Mouse (Mus musculus) thymus, postnatal 36 days (tissue): ENCODE results near the gene Opa3.

Experiments
- DNase-seq, 2 experiments: peaks; one replicate each; pipeline ENCODE4 v3.0.0; 2022; ENCODE audit warnings: mixed read lengths in 2 of 2

Opa3 gene

DNA sequence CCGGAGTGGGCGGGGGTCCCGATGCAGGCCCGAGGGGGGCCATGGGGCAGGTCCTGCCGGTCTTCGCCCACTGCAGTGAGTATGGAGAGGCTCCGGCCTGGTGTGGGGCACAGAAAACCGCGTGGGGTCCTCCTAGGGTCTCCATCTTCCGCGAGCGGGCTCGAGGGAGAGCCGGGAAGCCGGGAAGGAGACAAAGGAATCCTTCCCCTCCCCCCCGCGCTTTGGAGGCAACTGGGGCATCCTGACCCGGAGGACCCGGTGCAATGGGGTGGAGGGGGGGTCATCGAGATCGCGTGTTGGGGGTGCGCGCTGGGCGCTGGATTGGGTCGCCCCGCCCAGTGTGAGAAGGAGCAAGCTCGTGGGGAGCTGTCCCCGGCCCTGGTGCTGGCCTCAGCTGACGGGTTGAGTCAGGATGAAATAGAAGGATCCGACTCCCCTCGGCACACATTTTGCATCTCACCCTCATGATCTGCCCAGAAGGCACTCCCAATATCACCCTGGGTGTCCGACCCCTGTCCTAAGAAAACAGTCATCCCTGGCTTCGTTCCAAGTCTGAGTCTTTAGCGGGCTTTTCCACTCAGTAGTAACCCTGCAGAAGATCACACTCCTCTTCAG lies 54.8 kb downstream of the Opa3 start:
- peak in 1 of 2 experiments; percentile 48 for DNase-seq

DNA sequence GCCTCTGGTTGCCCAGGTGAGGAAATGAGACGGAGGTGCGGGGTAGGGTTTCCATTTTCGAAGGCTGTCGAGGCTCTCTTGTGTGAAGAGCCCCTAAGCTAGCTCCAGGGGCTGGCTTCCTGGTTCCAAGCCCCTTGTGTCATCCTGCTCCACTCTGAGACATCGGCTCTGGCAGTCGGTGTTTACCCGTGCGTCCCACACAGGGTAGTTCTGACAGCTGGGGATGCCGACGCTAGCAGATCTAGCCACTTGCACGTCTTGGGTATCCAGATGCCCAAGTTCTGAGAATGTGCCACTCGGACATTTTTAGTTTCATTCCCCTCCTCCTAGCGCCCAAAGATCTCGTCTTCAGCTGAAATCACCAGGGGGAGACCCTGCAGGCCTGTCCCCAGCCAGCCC lies 55.3 kb downstream of the Opa3 start:
- DNase-seq = no peak

DNA sequence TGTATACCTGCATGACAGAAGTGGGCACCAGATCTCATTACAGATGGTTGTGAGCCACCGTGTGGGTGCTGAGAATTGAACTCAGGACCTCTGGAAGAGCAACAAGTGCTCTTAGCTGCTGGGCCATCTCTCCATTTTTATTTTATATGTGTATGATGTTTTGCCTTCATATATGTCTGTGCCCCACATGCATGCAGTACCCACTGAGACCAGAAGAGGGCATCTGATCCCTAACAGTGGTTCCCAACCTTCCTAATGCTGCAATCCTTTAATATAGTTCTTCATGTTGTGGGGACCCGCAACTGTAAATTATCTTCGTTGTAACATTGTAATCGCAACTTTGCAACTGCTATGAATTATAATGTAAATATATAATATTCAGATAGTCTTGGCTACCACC lies 56.6 kb downstream of the Opa3 start:
- peak; percentile 42 to 55 for DNase-seq

DNA sequence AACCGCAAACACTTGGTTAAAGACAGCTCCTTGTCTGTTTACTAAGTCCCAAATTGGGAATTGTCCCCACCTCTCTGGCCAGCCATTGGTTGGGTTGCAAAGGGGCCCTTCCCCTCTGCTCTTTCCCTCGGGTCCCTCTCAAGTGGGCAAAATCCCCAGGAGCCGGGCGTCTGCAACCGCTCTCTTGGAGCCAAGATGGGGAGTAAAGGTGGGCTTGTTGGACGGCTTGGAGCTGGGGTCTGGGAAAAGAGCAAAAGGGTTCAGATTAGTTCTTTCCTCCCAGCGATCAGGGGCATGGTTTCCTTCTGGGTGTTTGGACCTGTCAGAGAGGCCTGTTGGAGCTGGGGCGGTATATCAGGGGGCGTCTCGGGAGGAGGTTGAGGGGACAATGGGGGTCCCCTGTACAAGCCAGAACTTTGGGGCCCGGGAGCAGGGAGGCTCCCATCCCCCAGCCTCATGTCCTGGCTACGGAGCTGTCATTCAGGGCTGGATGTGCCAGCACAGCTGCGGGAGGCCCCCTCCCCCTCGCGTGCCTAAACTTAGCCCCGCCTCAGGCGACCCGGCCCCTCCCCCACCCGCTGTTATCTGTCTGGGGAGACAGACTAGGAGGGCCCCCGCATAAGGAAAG lies 62.9 kb downstream of the Opa3 start:
- peak in 1 of 2 experiments; percentile 21 for DNase-seq

DNA sequence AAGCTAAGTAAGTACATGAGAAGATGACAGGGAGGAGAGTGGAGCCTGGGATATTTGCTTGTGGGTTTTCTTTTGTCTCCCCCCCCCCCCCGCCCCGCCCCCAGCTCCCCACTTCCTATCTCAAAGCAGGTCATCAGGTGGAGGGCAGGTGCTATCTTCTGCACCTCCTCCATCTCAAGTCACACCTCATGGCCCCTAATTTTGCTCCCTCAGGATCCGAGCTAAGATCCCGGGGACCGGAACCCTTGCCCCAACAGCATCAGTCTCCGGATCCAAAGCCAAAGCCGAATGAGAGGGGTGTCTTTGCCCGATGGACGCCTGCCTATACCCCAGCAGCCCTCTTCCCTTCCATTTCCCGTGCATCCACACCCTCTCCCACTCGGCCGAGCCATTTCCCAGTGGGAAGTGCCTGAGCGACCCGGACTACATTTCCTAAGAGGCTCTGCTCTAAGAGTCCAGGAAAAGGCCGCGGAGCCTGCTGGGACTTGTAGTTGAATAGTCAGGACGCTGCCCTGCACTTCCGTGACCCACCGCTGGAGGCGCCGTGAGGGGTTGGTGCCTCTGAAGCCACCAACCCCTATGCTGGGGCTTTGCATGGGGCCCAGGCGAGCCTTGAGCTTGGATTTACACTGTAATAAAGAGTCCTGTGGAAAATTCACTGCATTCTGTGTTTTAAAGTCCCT lies 67.5 kb downstream of the Opa3 start:
- DNase-seq = peak; percentile 91 to 96

DNA sequence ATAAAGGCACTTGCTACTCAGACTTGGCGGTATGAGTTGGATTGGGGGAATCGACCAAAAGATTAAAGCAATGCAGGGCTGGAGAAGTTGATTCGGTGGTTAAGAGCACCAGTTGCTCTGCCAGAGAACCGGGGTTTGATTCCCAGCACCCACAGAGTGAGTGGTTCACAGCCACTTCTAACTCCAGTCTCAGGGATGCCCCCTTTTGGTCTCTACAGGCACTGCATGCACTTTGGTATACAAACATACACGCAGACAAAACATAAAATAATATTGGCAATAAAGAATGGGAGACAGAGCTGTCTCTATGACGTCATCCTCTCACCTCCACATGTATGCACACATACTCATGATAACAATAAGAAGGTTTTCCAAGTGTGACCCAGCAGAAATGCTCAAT lies 68.9 kb downstream of the Opa3 start:
- no peak for DNase-seq

DNA sequence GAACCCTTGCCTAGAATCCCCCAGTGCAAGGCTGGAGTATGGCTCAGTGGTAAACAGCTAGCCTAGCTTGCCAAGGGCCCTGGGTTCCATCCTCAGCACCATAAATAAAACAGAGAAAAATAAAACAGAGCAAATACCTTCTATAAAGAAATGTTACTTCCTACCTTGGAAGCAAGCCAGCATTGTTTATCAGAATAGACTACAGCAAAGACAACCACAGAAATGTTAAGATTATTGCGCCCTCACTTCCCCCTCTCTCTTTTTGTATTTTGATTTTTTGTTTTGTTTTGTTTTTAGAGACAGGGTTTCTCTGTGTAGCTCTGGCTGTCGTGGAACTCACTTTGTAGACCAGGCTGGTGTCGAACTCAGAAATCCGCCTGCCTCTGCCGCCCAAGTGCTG lies 69.7 kb downstream of the Opa3 start:
- no peak for DNase-seq

DNA sequence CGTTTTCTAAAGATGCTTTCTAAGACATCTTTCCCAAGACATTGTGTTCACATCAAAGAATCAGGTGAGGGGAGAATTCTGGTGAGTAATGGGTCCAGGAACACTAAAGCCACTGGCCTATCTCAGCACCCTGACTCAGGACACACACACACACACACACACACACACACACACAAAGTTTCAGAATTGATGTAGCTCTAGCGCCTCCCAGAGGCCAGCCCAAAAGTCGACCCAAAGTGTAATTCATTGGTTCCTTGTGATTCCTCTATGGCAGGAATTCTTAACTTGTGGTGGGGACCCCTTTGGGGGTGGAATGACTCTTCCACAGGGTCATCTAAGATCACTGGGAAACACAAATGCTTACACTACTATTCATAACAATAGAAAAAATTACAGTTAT lies 71.1 kb downstream of the Opa3 start:
- no peak for DNase-seq

DNA sequence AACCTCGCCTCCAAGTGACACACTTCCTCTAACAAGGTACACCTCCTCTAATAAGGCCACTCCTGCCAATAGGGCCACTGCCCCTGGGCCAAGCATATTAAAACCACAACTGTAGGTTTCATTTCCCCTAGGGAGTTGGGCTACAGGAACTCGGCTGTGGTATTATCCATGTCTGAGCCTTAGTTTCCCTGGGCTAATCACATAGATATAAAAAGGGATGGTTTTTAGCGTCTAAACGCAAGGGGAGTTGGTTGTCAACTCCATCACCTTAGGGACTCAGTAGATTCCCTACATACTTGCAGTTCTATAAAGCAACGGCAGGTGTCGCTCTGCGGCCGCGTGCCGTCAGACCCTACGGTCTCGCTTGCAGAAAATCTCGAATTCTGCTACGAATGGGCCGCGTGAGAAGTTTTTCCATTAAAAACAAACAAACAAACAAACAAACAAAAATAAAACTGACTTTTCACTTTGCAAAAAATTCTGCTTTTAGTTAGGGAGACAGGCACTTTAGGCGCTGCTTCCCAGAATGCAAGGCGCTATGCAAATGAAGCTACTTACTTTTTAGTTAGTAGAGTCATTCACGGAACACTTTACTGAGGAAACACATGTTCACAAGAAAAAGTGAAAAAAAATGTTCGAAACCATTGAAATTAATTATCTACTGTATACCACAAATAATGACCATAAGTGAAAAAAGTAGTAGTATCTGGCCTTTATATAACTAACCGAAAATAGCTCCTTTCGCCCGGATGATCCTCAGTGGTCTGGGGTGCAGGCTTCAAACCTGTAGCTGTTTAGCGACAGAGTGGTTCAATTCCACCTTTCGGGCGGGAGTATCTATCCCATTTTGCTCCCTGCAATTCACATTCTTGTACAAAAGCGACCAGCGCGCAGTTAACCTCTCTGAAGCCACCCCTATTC lies 72.6 kb downstream of the Opa3 start:
- peak; percentile 71 to 75 for DNase-seq

DNA sequence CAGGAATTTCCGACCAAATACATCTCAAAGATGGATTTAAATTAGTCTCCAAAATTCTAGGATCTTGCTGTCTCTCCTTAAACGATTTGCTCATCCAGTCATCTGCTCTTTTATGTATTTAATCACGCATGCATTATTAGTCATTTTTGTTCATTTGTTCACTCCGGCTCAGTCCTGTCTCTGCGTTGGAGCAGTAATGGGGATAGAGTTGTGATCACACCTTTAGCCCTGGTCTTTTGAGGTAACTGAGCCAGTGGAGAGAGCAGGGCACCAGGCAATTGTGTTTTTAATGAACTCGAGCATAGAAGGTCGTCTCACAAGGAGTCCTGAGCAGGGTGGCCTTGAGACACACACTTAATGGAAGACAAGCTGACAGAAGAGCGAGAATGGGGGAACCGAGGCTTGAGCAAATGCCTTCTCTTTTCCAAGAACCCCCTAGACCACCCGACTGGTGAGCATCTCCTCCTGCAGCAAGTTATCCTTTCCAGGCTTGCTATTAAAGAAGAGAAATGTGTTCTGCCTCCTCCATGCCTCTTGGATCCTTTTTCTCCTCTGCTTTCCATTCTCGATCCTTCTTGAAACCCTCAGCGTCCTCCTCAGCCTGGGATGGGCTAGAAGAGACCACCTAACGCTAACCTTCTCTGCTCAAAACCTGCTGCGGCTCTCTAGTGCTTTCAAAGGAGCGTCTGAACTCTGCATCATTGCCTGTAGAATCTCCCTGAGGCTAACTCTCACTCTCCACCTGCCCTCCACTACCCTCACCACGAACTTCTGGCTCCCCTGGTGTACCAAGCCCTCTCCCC lies 73.5 kb downstream of the Opa3 start:
- DNase-seq = no peak

DNA sequence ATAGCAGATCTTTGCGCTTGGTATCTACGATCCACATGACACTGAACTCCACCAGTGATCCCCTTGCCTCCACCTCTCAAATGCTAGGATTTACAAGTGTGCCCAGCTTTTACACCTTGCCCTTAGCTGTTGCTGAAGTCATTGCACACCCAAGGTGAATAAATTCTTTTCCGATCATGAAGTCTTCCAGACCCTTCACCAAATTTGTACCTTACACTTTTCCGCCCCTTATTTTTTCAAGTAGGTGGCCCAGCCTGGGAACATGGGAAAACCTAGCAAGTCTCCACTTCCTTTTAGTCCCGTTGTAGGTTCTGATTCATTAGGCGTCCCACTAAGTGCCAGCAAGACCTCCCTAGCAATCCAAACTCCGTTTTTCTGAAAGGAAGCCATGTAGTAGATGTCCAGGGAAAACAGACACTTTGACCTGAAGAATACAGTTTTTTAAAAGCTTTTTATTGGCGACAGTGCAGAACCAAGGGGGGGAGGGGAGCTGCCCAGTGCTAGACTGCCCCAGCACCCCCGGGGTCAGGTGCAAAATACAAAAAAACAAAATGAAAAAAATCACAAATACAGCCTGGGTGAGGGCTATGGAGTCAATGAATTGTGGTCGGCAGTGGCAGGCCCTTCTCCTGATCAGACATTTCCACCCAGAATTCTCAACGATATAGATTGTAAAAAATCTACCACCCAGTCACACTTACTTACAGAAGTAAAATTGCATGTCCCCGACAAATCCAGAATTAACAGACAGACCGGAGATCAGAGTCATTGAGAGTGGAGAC lies 74.3 kb downstream of the Opa3 start:
- DNase-seq = no peak

DNA sequence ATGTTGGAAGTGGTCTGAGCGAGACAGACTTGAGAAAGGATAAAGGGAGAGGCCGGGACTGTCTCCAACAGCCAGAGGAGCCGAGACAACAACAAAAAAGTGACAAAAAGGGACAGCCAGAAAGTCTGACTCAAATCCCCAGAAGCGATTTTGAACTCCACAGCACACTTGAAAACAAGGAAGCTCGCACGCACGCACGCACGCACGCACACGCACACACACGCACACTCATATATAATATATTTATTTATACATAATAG lies 74.8 kb downstream of the Opa3 start:
- DNase-seq = no peak

DNA sequence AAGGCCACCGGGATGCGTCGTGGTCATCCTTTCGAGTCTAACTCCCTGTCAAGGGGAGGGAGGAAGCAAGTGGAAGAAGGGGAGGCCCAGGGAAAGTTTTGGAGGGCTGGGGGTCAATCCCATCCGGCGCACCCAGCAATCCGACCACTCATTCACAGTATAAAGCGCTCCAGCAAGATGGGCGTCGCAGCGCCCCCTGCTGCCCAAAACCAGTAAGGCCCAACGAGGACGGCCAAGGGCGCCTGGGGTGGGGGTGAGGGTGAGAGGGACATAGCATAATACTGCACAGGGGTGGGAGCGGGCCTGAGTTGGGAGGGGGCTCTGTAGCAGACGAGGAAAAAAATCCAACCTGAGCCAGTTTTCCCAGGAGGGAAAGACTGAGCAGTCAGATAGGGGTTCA lies 75.6 kb downstream of the Opa3 start:
- DNase-seq = peak; percentile 76 to 78

DNA sequence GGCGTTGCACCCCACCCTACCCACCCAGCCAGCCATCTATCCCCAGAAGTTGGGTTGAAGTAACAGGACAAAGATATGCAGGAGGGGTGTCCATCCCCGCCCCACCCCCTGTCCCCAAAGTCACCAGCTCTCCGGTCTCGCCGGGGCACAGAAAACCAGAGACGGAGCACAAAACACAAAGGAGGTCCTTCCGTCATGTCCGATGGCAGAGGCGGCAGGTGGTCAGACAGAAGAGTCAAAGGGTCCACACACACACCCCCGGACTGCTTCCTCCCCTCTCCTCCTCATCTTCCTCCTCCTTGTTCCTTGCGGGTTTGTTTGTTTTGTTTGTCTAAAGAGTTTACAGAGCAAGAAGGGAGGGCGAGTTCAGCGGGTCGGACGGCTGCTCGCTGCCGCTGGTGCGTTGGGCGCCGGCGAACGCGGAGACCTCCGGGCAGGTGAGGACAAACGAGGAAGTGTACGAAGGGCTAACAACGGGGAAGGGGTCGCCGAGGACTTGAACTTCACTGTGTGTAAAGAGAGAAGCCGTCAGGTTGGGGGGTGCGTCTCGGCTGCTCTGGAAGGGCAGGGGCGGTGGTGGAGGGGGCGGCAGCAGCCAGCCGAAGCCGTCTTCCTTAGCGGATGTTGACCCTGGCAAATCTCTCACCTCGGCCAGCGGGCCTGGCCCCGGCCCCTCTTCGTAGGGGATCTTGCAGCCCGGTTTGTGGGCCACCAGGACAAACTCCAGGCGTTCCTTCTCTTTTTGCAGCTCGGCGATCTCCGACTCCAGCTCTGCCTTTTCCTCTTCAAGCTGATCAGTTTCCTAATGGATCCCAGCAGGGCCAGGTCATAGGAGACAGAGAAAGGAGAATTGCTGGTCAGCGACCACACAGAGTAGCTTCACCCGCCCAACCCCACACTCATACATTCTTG lies 76.6 kb downstream of the Opa3 start:
- no peak for DNase-seq

DNA sequence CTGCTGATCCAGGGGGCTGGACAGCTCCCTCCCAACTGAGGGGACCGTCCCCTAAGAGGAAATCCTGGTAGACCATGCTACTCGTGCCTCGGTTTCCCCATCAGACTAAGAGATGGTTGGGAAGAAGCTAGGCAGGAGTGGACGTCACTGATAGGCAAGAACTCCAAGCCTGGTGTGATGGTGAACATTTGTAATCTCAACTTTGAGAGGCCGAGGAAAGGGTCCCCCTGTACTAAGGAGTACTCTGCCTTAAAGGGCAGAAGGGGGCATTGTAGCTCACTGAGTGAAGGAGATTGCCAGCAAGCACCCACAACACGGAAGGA lies 77.2 kb downstream of the Opa3 start:
- DNase-seq = no peak
